Mouse (Mus musculus): ENCODE results near the gene Sh3bgrl.
"Not testable (repeated sequence)": the region's sequence is repeated elsewhere in the genome, so short reads cannot be mapped to it uniquely, and the experiment has no call there.

The Sh3bgrl gene

DNA sequence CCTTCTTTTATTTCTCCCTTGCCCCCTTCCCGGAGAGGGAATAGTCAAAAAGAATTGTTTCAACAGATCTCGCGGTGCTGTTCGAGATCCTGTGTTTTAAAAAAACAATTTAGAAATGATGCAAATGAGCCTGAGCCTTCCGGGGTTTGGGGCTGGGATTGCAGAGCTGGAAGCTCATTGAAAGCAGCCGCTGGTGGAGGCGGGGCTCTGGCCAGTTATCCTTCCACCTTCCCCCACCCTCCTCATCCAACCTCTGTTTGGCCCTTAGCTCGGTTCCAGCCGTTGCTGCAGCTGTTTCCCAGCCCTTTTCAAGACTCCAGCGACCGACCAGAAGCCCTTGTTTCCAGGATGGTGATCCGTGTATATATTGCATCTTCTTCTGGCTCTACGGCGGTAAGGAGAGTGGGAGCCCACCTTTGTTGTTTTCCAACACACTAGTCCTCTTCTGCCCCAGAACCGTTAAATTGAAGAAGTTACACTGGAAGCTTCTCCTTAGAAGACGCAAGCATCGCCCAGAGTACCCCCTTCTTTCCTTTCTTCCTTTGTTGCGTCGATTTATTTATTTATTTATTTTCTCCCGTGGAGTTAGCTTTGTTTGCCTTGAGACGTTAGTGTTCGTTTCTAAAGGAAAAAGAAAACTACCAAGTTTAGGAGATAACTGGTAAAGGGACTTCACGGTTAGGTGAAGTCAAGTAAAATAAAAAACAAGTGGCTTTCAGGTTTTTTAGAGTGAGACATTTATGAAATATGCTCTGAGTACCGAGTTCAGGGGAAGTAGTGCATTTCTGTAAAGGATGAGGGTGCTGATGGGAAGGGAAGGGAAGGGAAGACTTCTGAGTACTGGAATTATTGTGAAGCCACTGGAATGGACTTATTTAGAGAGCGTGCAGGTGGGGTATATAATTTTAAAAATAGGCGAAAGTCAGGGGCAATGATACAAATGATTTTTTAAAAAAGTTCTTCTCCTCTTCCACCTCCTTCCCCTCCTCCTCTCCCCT lies at the start of gene Sh3bgrl:
Sh3bgrl (plus strand) TSS at position 121 of the 998 bp plus-strand sequence.
- DNase-seq, result peak; percentile 45

DNA sequence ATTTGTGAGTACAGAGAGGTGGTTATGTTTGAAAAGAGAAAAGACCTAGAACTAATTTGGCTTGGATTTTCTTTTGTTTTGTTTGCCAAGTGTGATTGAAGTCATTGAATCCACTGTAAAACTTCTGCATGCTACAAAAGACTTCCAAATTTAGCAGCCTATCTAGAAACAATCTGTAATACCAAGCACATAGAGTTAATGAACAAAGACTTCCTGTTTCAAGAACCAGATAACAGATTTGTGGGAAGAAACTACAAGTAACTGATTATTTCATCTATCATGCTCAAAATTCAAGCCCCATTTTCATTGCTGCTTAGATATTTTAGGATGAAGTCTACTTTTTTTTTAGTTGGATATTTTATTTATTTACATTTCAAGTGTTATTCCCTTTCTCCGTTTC lies 47.4 kb upstream of the Sh3bgrl start:
- DNase-seq, result no peak

DNA sequence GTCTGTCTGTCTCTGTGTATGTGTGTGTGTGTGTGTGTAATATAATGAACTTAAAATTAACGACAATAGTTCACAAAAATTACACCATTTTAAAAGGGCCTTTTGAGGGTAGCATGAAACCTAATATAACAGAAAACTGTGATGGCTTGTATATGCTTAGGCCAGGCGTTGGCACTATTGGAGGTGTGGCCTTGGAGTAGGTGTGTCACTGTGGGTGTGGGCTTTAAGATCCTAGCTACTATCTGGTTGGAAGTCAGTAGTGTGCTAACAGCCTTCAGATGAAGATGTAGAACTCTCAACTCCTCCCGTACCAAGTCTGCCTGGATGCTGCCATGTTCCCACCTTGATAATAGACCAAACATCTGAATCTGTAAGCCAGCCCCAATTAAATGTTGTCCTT lies 23.4 kb upstream of the Sh3bgrl start:
- no peak for DNase-seq

DNA sequence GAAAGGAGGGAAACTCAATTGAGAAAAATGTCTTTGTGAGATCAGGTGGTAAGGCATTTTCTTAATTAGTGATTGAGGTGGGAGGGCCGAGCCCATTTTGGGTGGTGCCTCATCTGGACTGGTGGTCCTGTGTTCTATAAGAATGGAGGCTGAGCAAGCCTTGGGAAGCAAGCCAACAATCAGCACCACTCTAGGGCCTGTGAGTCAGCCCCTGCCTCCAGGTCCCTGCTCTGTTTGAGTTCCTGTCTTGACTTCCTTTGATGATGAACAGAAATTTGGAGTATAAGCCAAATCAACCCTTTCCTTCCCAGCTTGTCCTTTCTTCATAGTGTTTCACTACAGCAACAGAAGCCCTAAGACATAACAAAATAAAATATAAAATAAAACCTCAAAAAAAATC lies 19.4 kb upstream of the Sh3bgrl start:
- no peak for DNase-seq

DNA sequence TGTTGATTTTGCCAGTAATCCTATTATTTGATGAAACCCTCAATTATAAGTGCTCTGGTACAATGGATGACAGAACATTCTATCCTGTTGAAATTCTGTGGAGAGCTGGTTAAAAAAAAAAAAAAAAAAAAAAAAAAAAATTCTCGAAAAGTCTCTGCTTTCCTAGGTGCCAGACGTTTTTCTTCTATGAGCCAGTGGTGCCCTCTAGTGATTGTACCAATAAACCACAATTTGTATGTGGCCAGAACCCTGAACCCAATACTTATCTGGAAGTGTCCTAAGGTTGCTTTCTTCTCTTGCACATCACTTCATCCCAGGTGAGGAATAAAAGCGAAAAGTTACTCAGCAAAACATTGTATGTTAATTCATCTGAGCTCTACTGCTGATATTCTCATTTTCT lies 18.8 kb upstream of the Sh3bgrl start:
- no peak for DNase-seq

DNA sequence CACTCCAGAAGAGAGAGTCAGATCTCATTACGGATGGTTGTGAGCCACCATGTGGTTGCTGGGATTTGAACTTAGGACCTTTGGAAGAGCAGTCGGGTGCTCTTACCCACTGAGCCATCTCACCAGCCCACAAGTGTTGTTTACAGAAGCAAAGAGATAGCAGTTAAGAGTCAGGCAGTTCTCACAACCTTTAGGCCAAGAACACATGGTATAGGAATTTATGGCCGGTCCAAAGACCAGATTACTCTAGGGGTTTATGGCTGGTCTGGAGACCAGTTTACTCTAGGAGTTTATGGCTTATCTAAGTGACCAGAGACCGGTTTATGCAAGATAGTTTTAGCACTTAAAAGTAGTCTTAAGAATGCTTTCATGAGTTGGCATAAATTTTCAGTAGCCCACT lies 15.8 kb upstream of the Sh3bgrl start:
- not testable (repeated sequence) for DNase-seq

DNA sequence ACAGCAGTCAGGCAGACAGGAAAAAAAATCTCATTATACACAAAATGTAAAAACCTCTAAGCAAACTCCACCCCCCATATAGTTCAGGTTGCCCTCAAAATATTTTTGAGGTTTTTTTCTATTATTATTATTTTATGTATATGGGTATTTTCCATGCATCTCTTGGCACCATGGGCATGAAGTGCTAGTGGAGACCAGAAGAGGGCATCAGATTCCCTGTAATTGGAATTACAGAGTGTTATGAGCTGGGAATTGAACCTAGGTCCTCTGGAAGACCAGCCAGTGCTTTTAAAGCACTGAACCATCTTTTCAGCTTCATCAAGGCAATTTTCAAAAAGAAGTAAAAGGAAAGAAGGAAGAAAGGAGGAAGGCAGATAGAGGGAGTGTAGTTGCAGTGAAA lies 8.1 kb upstream of the Sh3bgrl start:
- no peak for DNase-seq

DNA sequence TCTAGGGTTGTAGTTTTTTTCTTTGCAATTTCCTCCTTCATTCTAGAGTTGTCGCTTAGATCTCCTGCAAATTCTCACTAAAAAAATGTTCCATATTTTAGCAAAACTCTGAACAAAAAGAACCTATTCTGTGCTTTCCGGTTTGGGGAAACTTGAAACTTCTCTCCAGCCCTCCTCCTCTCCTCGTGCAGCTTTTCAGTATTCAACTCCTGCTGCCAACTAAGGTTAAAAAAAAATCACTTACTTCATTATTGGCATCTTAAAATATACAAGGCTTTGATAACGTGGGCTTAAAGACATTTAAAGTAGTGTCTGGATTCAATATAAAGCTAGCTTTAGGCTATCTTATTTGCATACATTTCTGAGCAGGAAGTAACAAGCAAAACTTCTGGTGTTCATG lies 365 bp upstream of the Sh3bgrl start:
- no peak for DNase-seq

DNA sequence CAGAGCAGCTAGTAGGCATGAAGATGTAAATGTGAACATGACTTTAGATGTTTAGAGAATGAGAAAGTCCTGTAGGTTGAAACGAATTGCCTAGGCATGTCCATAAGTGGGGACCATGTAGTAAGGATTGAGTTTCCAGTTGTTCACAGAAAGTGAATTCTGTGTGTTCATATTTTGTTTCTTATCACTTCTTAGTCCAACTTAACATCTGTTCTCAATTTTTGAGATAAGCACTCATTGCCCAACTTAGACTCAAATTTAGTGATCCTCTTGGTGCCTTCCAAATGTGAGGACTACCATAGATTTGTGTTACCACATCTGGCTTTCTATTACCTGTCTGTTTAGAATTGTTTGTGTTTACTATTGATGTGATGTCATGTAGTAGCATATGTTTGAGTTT lies 3.3 kb downstream of the Sh3bgrl start:
- no peak for DNase-seq

DNA sequence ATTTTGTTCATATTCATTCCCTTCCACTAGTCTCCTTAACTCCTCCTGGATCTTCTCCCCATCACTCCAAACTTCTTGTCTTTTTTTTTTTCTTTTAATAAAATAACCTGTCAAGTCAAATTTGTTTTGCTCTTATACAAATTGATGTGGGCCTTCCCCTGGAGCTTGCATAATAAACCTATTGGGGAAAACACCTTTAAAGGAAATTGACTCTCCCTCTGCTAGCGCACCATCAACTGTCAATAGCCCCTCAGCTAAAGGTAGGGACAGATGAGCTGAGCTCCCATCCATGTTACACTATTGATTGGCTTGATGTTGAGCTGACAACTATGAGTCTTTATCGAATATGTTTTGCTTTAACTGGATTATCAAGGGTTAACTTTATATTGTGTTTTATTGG lies 5.3 kb downstream of the Sh3bgrl start:
- DNase-seq, result no peak

DNA sequence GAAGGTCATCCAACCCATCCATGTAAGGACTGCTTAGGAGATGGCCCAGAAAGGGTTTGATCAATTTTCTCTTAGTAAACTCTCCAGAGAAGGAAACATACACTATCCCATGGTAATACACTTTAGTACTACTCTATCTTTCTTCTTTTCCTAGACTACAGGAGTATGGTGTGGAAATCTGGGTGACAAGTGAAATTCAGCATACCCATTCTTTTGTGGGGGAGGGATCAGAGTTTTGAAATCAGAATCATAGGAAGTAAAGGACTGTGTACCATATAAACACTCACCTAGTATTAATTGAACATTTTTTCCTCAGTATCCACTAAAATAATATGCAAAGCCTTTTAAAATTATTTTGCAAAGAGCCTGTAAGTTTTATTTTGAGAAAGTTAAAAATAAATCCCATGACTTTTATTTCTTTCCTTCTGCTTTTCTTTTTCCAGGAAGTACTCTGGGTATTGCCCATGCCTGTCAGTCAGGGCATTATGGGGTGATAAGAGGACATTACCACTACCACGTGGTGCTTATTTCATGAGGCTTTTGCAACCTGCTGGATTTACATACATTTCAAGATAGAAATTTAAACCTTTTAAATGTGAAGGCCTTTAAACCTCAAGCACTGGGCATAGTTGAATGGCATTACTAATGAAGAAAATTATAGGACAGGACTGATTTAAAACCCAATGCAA lies 13.1 kb downstream of the Sh3bgrl start:
- no peak for DNase-seq

DNA sequence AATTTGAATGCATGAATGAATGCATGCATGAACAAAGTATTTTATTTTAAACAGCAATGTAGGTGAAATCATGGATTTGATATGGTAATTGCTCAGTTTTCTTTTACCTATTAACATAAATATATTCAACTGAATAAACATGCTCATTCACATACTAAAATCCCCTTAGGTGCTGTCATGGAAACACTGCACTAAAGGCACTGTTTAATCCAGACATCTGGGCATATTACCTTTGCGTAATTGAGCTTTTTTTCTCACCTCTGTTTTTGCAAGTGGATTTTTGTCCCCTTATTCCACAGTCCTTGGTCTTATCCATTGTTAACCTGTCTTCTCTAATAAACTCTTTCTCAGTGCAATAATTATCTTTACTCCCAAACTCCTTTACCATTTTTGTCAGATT lies 17.7 kb downstream of the Sh3bgrl start:
- DNase-seq, result no peak

DNA sequence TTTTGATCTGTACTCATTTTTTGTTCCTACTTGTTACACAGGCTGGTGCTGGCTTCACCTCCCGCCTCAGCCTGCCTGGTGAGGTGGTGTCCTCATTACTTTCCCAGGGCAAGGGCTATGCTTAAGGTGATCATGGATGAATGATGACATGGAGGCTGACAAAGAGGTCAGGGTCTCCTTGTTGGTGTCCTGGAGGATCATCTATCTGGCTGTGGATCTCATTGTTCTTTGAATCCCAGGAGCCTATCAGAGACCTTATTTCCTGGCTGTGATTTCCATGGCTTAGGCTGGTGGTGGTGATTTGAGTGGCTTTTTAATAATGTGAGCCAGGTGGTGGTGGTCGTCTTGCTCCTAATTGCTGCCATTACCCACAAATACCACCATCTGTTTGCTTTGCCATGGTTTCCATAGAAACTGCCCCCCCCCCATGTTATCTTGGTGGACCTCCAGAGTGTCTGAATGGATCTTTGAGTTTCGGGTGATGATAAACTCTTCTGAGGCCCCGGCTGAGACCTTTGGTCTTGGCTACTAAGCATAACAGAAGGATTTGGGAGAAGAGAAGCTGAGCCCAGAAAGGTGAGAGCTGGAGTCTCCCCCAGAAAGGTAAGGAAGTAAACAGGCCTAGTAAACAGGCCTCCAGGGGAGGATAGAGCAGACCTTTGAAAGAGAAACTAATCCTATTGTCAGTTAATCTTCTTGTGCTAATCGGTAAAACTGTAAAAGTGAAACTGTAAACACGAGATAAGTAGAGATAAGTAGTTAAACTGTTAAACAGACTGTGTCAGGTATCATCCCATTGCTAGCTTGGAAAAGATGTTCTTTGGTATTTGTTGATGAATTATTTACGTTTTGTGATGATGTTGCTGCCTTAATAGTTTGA lies 18.5 kb downstream of the Sh3bgrl start:
- DNase-seq, result no peak

DNA sequence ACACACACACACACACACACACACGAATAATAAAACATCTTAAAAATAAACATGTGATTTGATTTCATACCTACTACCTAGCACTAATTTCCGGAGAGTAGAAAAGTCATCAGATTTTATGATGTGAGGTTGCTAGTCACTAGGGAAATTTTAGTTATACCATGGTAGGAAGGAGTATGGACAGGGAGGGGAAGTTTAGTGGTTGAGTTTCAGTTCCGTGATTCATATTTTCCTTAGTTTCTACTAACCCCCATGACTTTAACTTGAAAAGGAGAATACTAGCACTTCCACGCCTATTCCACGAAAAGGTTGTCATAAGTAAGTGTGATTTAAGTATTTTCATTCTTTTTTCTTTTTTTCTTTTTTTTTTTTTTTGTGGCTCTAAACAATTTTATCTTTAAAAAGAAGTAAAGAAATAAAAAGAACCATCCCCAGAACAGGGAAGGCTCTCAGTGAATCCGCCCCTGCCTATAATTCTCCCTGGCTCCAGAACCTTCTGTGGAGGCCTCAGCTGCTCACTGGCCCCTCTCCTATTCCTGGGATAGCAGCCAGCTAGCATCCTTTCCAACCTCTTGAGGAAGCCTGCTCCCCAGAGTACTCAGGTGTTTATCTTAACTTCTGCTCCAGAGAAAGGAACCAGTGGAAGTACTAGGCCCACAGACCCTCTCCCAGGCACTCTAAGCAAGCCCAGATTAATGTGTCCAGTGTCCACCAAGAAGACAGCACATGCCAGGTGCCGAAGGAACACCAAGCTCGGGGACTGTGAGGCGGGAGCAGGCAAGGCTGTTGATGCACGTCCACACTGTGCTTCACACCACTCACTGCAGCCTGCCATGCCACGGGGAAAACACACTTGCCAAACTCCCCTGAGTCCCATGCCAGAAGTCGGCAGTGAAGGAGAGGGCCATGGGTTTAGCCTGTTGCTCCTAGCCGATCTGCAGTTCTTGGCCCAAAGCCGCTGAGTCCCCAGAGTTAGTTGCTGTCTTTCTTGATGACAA lies 25.0 kb downstream of the Sh3bgrl start:
- DNase-seq, result no peak

DNA sequence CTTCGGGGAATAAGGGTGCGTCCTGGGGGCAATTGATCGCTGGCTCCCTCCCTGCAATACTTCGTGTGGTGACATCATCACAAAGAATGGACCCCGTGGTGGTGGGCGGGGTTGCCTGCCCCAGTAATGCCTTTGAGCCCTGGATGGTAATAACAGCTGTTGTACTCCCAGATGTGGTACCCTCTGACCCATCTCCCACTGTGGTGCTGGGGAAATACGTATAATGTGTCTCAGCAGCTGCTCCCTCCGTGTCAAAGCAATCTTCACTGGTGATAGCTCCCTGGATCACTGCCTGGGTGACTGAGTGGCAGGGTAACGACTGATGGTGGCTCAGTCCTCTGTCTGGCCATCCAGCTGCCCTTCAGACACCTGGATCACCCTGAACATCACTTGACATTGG lies 26.0 kb downstream of the Sh3bgrl start:
- no peak for DNase-seq

DNA sequence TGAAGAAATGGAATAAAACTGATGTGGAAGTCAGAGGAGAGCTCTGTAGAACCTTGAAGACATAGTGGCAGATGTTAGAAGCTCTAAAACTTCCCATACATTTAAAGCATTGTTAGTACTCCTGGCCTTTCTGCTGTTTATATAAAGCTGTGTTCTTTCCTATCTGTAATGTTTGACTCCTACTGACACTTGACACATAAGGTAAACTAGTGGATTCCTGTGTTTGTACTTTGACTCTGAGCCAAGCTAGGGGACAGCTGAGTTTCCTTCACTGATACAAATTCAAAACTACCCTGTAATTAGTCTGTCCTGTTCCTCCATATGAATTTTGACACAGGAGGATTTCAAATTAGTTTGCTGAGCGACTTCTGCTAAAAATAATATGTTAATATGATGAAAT lies 27.5 kb downstream of the Sh3bgrl start:
- DNase-seq, result no peak

DNA sequence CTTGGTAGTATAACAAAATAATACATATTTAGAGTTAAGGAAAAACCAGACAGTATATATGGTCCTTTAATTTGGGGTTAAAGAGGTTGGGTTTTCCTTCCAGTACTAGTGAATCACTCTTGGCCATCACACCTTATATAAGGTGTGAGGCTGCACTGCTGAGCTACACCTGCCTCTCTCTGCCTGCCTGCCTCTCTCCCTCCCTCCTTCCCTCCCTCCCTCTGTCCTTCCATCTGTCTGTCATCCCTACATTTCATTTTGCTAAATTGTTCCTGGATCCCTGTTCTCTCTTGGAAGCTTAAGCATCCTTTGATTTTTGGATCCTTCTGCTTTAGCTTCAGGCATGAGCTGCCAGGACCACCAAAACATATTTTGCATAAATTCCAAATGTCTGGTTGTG lies 28.6 kb downstream of the Sh3bgrl start:
- no peak for DNase-seq

DNA sequence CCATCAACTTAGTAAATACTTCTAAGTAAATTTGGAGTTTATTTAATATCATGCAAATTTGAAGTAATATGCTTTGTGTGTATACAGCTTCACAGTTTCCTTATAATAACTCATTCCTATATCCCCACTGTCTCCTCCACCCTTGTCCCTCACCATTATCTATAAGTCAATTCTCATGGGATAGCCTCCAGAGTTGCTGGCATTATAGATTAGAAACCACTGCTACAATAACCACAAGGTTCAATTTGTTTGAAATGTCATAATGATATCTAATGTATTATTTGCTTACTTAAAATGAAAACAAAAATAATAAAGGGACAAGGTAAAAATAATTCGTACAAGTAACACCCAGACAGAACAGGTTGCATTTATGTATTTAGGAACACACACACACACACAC lies 31.7 kb downstream of the Sh3bgrl start:
- DNase-seq, result no peak

DNA sequence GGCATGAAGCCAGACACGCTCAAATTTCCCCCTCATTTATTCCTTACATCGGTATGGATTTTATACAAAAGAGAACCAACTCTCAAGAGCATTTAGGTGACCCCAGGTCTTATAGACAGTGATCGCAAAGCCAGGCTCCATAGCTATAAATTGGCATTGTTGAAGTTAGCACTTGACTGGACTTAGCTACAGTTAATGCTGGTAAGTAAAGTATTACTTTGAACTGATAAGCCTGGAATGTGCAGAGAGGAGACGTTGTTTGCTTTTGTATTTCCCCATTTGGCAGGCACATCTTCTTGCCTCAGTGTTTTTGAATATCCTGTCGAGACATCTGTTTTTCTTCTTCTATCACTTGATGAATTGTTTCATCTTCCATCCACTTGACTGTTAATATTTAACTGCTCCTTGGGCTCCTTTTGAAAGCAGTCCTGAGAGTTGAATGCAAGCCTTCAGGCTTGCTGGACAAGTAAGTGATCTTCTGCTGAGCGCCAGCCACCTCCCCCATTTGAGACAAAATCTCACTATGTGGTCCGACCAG lies 32.5 kb downstream of the Sh3bgrl start:
- no peak for DNase-seq

DNA sequence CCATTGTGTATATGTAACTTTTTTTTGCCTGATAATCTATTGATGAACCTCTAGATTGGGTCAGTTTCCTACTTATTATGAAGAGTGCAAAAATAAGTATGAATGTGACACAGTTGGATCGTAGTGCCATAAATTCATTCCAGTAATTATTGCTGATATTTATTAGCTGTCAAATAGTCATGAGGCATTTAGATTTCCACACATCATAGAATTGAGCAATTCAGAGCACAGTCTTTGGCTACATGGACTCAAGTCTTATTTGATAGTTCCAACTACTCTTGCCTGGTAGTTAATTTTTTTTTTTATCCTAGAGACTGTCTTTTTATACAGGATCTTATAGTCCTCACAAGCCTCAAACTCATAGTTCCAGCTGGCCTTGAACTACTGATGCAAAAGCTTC lies 34.9 kb downstream of the Sh3bgrl start:
- no peak for DNase-seq

DNA sequence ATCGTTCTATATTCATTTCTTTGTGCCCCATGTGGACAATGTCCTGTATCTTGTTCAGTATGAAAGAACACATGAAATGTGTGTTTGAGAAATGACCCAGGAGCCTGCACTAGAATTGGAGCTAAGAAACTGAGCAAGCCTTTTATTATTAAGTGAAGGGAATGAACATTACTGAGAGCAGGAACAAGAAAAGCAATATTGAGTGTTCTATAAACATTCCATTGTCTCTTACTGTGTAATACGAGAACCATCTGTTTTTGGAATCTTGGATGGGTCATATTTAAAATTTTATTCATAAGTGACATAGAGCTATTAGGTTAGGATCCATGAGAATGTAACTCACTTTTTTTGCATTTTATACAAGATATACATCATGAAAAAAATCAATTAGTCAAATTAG lies 36.7 kb downstream of the Sh3bgrl start:
- no peak for DNase-seq

DNA sequence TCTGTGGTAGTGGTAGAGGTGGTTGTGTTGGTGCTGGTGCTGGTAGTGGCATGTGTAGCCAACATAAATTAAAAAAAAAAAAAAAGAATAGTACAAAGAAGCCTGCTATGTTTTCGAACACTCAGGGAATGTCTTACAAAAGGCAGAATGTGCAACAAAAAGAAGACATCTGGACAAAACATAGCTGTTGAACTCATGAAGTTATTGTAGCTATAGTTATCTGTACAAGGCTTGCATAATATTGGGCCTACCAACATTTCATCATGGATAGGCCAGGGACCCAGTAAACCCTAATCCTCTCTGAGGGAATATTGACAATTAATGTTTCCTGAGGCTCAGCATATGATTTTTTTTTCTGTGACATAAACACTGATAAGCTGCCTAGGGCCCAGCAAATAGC lies 37.3 kb downstream of the Sh3bgrl start:
- no peak for DNase-seq
